Mouse (Mus musculus) cerebellum, adult 11-12 months (tissue): ENCODE measurements around the gene Acp5.

Source experiments
- DNase-seq: peaks from one replicate; pipeline ENCODE4 v3.0.0; 2022

Gene Acp5

GRCm38 (mm10) chr9:22095854-22096307, 39.6 kb downstream of the Acp5 start:
- peak; percentile 78 for DNase-seq

- no peak for DNase-seq
These were observed 42.8 kb downstream of the Acp5 start for GRCm38 (mm10) chr9:22092746-22093145.

- no peak for DNase-seq
These were observed 45.5 kb downstream of the Acp5 start for GRCm38 (mm10) chr9:22089986-22090385.

- no peak for DNase-seq
These were observed 46.2 kb downstream of the Acp5 start for GRCm38 (mm10) chr9:22089281-22089680.

GRCm38 (mm10) chr9:22087034-22087618, 48.4 kb downstream of the Acp5 start:
- DNase-seq, result no peak

- DNase-seq, result no peak
These were observed 49.5 kb downstream of the Acp5 start for GRCm38 (mm10) chr9:22086012-22086411.

- DNase-seq, result peak; percentile 97
These were observed 50.3 kb downstream of the Acp5 start, which contains the start of gene Ecsit for GRCm38 (mm10) chr9:22085022-22085834. TSS of gene Ecsit (minus strand) at chr9:22085438.

GRCm38 (mm10) chr9:22084667-22085021, 50.9 kb downstream of the Acp5 start:
- DNase-seq, result no peak
